Mouse (Mus musculus) thymus, adult 18-20 months (tissue): ENCODE data around the gene Phb2.

Experiments used
- DNase-seq, 2 experiments: peaks; one replicate each; pipeline ENCODE4 v3.0.0; 2022; ENCODE audit warnings: mixed read lengths in 2 of 2

Gene Phb2

GRCm38 (mm10) chr6:124693243-124693981 is 18.7 kb upstream of the Phb2 start:
- DNase-seq = no peak

GRCm38 (mm10) chr6:124694166-124694955 is 17.8 kb upstream of the Phb2 start:
- peak; percentile 42 to 69 for DNase-seq

DNA sequence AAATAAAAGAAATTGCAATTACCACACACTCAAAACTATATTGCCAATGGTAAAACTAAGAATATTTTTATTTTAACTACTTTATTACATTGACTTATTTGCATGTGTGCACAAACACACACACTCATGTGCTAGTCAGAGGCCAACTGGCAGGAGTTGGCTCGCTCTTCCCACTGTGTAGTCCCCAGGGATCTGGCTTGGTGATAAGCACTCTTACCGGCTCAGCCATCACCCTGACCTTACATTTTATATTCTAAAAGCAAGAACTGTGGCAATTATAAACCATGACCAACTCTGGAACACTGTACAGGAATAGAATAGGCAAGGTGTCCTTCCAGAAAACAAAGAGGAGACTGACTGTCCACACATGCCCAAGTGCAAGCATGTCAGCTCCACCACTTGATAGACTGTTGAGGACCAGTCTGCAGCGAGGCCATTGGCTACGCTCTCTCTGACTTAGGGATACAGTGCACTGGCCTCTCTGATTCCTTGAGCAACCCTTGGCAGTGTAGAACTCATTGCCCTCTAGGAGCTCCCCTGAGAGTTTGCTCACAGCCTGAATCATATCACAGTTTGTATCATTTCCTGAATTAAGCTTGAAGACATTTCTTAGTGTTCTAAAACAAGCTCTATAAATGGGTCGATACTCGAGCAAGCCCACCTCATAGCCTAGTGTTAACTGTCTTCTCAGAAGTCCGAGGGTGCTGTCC is 15.5 kb upstream of the Phb2 start:
- no peak for DNase-seq

DNA sequence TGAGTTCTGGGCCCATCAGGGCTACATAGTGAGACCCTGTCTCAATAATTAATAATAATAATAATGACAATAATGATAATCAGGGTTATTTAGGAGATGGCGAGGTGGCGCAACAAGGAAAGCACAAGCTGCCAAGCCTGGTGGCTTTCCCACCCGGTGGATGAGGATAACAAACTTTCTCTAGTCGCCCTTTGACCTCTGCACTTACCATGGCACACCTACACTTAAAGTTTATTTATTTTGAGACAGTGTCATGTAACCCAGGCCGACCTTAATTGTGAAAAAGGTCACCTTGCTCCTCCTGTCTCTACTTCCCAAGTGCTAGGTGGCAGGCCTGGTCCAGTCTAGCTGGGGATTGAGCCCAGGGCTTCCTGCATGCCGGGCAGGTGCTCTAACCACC is 13.4 kb upstream of the Phb2 start:
- no peak for DNase-seq

- DNase-seq = no peak
Measured at GRCm38 (mm10) chr6:124699366-124699765, 12.8 kb upstream of the Phb2 start.

DNA sequence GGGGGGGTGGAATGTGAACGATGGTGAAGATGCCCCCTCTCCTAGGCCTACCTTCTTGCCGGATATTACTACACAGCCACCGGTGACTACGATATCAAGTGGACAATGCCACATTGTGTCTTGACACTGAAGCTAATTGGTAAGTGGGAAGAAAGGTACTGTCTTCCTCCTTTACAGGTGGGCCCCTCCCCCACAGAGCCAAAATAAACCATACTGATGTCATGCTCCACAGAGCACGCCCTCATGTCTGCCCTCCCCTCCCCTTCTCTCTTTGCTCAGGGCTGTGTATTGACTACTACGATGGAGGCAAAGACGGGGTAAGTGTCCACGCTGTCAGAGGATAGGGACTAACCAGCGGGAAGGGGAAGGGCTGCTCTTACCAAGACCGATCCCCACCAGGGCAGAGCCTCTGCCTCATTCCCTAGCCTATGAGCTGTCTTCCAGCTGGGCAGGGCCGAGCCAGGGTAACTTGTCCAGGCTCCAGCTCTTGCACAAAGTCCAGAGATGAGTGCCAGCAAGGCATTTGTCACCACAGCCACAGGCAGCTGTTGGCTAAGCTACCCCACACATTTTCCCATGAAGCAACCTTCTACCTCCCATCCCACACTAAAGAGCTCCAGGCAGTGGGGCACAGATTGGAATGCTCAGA is 12.1 kb upstream of the Phb2 start:
- no peak for DNase-seq

GRCm38 (mm10) chr6:124701338-124701737 is 10.8 kb upstream of the Phb2 start:
- no peak for DNase-seq

DNA sequence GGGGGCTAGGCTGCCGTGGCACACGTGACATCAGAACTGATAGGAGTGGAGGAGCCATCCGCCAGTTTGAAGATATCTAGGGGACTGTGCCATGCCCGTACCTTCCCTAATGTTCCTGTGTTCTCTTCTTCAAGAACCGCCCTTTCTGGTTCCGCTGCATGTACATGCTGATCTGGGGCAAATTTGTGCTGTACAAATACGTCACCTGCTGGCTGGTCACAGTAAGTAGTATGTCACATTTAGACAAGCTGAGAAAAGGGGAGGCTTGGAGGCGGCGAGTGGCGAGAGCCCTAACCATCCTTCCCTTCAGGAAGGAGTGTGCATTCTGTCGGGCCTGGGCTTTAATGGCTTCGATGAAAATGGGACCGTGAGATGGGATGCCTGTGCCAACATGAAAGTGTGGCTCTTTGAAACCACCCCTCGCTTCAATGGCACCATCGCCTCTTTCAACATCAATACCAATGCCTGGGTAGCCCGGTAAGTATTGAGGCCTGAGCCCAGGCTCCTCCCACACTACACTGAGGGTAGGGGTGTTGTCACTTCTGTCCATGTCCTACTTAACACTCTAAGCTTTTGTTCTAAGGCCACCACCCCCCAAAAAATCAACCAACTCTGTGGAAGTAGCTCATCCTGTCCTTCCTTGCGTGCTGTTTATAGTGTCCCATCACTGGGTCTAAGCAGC is 9.9 kb upstream of the Phb2 start:
- DNase-seq = no peak

DNA sequence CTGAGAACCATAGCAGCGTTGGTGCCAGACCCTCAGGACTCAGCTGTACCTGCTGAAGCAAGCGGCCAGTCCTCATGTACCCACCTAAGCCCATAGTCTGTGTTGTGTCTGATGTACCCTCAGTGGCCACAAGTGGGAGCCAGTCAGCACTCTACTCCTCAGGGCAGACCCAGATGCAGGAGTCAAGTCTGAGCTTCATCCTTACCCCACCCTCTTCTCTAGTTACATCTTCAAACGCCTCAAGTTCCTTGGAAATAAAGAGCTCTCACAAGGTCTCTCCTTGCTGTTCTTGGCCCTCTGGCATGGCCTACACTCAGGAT is 9.4 kb upstream of the Phb2 start:
- peak; percentile 66 to 70 for DNase-seq

- no peak for DNase-seq
Measured at GRCm38 (mm10) chr6:124703789-124704188, 8.3 kb upstream of the Phb2 start.

DNA sequence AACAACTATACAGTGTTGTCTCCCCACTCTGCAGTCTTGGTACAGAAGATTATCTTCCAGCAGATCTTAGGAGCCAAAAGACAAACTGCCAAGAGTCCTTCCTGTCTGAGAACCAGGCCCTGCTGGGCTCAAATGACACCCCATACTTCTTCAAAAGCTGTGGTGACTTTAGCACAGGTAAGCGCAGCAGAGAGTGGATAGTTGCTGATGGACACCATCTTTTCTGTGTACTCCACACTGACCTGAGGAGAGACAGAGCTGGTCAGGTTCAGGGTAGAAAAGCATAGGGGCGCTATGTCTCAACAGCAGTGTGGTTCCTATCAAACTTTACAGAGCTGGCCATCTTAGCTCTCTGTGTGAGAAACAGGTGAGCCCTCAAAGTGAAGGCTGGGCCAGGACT is 7.7 kb upstream of the Phb2 start:
- DNase-seq = no peak

DNA sequence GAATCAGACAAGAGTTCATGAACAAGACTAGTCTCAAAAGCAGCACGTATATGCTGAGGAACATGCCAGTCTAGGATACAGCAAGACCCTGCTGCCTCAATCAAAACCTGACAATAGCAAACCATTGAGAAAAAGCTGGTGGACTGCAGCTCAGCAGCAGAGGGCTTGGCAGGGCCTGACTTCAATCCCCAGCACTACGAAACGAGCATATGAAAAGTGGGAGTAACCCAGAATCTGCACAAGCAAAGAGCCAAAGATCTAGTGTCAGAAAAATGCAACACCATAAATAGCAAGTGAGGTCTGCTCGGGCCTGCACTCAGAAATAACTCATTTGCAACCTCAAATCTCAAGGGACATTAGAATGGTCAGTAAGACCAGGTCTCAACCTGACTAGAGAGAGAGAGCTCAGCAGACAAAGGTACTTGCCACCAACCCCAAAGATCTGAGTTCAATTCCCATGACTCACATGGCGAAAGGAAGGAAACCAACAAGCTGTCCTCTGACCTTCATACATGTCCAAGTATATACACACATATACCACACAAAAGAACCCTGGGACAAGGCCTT is 6.0 kb upstream of the Phb2 start:
- DNase-seq = no peak

DNA sequence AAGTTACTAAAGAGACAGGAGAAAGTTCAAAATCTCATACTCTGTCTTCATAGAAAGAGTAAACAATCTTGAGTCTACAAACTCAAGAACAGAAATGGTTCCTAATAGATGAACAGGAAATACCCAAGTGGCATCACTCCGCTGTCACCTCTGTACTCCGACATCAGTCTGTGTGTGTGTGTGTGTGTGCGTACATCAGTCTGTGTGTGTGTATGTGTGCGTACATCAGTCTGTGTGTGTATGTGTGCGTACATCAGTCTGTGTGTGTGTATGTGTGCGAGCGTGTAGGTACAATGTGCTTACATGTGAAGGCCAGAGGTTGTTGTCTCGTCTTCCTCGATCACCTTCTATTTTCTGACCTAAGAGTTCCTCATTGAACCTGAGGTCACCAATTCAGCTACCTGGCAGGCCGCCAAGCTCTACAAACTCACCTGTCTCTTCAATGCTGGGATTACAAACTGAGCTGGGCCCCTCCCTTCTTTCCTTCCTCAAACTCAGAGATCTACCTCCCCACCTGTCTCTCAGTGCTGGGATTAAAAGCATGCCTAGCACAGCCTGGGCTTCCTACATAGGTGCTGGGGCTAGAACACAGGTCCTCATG is 3.7 kb upstream of the Phb2 start:
- DNase-seq = no peak

- DNase-seq = no peak
Measured at GRCm38 (mm10) chr6:124712918-124713317, 782 bp downstream of the Phb2 start.

- no peak for DNase-seq
Measured at GRCm38 (mm10) chr6:124716864-124717490, 4.8 kb downstream of the Phb2 start.

- DNase-seq = no peak
Measured at GRCm38 (mm10) chr6:124717968-124718367, 5.8 kb downstream of the Phb2 start.

DNA sequence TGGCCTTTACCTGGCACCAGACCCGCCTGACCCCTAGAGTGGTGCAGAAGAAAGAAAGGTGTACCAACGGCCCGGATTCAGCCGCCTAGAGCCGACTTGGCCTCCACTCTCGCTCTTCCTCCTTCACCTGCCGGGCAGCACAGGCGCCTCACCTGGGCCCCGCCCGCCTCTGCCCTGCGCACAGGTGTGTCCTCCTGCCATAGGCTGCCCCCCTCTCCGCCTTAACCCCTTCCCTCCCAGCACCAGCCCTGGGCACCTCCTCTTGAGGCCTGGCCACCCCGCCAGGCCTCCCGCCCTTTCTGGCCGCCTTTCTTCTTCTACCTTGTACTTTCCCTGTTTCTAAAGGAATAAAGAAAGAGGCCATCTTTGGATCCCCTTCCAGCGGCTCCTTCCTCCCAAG is 6.6 kb downstream of the Phb2 start:
- no peak for DNase-seq

DNA sequence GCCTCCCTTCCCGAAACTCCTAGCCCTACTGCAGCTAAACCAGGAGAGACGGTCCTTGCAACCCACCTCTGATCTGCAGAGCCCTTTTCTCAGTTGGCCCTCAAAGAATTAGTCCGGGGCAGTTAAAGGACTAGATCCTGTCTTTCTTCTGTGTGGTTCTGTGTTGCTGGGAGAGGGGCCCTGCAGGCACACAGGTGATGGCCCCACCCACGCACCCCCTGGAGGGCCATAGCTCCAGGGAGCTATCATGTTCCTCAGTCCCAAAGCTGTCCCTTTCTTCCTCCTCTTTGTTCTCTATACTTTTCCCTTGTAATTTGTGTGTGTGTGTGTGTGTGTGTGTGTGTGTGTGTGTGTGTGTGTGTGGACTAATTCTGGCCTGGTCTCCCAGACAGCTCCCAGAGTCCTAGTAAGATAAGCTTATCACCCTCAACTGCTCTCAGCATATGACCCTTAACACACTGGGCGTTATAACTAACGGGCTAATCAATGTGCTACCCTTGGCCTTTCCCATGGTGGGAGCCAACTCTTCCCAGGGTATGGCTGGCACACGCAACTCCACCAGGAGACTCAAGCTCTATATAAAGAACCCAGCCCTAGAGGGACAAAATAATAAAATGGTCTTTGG is 7.3 kb downstream of the Phb2 start:
- no peak for DNase-seq

GRCm38 (mm10) chr6:124720904-124721303 is 8.8 kb downstream of the Phb2 start:
- DNase-seq = peak in 1 of 2 experiments; percentile 59

DNA sequence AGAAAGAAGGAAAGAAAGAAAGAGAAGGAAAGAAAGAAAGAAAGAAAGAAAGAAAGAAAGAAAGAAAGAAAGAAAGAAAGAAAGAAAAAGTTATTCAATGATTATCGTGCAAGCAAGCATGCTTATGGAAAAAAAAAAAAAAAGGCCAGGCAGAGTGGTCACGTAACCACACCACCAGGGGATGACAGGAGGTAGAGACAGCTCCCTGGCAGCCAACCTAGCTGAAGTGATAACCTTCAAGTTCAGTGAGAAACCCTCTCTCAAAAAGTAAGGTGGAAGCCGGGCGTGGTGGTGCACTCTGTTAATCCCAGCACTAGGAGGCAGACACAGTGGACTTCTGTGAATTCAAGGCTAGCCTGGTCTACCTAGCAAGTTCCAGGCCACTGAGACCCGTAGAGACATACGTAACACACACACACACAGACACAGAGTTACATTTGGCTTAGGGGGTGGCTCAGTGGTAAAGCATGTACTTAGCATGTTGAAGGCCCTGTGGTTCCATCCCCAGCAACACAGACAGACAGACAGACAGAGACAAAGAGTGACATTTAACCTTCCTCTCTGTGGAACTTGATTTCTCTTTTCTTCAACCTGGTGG is 10.8 kb downstream of the Phb2 start:
- DNase-seq = no peak

GRCm38 (mm10) chr6:124723541-124723940 is 11.4 kb downstream of the Phb2 start:
- no peak for DNase-seq
